In genomic region chr11:70815498-70816078, GRCm38 (mm10) we compare ENCODE assay signal across 10 mouse cellular contexts. TPM values are rescaled to one million over a fixed set of nuclear protein-coding genes. Genes with fewer than 3 reads are reported as not detected.
DNase-seq lines count a peak whose midpoint lies in the region; ATAC-seq and TF ChIP-seq lines count a peak whose summit lies in the region.
"Had no signal": no experiment of that assay in that cellular context is flagged by ENCODE, and none has a peak within 500 bp of the region (broad histone marks: within the 10 kb centered on the region; RNA-seq: fewer than 3 reads in every experiment).

No protein-coding gene starts in this region.

- no peak overlapping the region for H3K4me2 ChIP-seq in hindbrain, embryonic 13.5 days
- no peak overlapping the region for H3K4me2 ChIP-seq in stomach, postnatal 0 days (replicated peaks; ENCODE audit: low read depth)
- H3K4me2 ChIP-seq: midbrain, embryonic 12.5 days had no signal

- H3K27ac ChIP-seq in hindbrain, embryonic 10.5 days = no peak overlapping the region
- no peak overlapping the region for H3K27ac ChIP-seq in hindbrain, embryonic 13.5 days
- no peak overlapping the region for H3K27ac ChIP-seq in stomach, postnatal 0 days (replicated peaks)
- H3K27ac ChIP-seq: midbrain, embryonic 12.5 days had no signal

- TF ChIP-seq CTCF in G1E (IDR thresholded peaks at IDR 0.05; ENCODE audit: low read depth, low read length) = peak; percentile 86
- peak; percentile 88 for TF ChIP-seq CTCF in stomach, postnatal 0 days (IDR thresholded peaks at IDR 0.05; ENCODE audit: low read depth)

- H3K4me1 ChIP-seq in hindbrain, embryonic 10.5 days (replicated peaks) = no peaks in the 10 kb centered on the region
- no peaks in the 10 kb centered on the region for H3K4me1 ChIP-seq in hindbrain, embryonic 13.5 days (replicated peaks)
- H3K4me1 ChIP-seq in G1E (ENCODE audit: insufficient read depth, low read depth, low read length) = peaks cover 18% of the 10 kb centered on the region
- no peaks in the 10 kb centered on the region for H3K4me1 ChIP-seq in stomach, postnatal 0 days (replicated peaks; ENCODE audit: control insufficient read depth, insufficient read depth)
- H3K4me1 ChIP-seq: midbrain, embryonic 12.5 days had no signal

- H3K4me3 ChIP-seq in hindbrain, embryonic 10.5 days = no peak overlapping the region
- no peak overlapping the region for H3K4me3 ChIP-seq in hindbrain, embryonic 13.5 days
- H3K4me3 ChIP-seq in G1E (ENCODE audit: low read depth, low read length) = no peak overlapping the region
- no peak overlapping the region for H3K4me3 ChIP-seq in stomach, postnatal 0 days (ENCODE audit: low read depth, low read length)
- H3K4me3 ChIP-seq: erythroblast, embryonic 14.5 days; midbrain, embryonic 12.5 days had no signal

- 32% methylated on average over 6 of the region's 6 CpGs for WGBS in hindbrain, embryonic 10.5 days
- WGBS in hindbrain, embryonic 13.5 days = 31% methylated on average over 6 of the region's 6 CpGs
- 20% methylated on average over 6 of the region's 6 CpGs for WGBS in stomach, postnatal 0 days

- H3K27me3 ChIP-seq in hindbrain, embryonic 10.5 days (ENCODE audit: insufficient read depth, poor library complexity, severe bottlenecking) = no peaks in the 10 kb centered on the region
- no peaks in the 10 kb centered on the region for H3K27me3 ChIP-seq in hindbrain, embryonic 13.5 days
- H3K27me3 ChIP-seq in G1E (ENCODE audit: insufficient read depth, low read length) = peaks cover 33% of the 10 kb centered on the region
- no peaks in the 10 kb centered on the region for H3K27me3 ChIP-seq in stomach, postnatal 0 days (ENCODE audit: control insufficient read depth, insufficient read depth, low read length)
- H3K27me3 ChIP-seq: midbrain, embryonic 12.5 days had no signal

- DNase-seq in hindbrain, embryonic 10.5 days (ENCODE audit: low spot score) = peak; percentile 62
- peak; percentile 27 for DNase-seq in G1E (ENCODE audit: low spot score)
- peak; percentile 21 for DNase-seq in cerebellum, adult 11-12 months
- DNase-seq in gastrocnemius, postnatal 10 days = peak; percentile 34
- peak; percentile 21 to 65 for DNase-seq in layer of hippocampus, adult 8-10 months (ENCODE audit: low spot score in 2 of 2)
- peak; percentile 31 for DNase-seq in stomach, postnatal 0 days (ENCODE audit: low spot score)

- H3K9ac ChIP-seq in hindbrain, embryonic 13.5 days = no peak overlapping the region
- no peak overlapping the region for H3K9ac ChIP-seq in stomach, postnatal 0 days (ENCODE audit: low read length)
- H3K9ac ChIP-seq: midbrain, embryonic 12.5 days had no signal

- no peaks in the 10 kb centered on the region for H3K9me3 ChIP-seq in hindbrain, embryonic 10.5 days
- H3K9me3 ChIP-seq in hindbrain, embryonic 13.5 days = no peaks in the 10 kb centered on the region
- no peaks in the 10 kb centered on the region for H3K9me3 ChIP-seq in G1E (replicated peaks)
- H3K9me3 ChIP-seq in stomach, postnatal 0 days (ENCODE audit: control insufficient read depth, low read length) = no peaks in the 10 kb centered on the region
- H3K9me3 ChIP-seq: midbrain, embryonic 12.5 days had no signal

- TF ChIP-seq EP300 in stomach, postnatal 0 days (optimal IDR thresholded peaks at IDR 0.05) = no peak

- no peak for ATAC-seq in hindbrain, embryonic 13.5 days (ENCODE audit: low FRiP score)
- peak; percentile 15; the same call in 1 of the 2 replicates for ATAC-seq in G1E (ENCODE audit: extremely low read depth, insufficient number of reproducible peaks, low FRiP score, poor library complexity, severe bottlenecking)
- peak; percentile 68 for ATAC-seq in megakaryocyte, adult 5-6 weeks (ENCODE audit: poor library complexity, severe bottlenecking)
- ATAC-seq in stomach, postnatal 0 days (ENCODE audit: low FRiP score, low TSS enrichment) = no peak

- H3K36me3 ChIP-seq in hindbrain, embryonic 10.5 days = no peaks in the 10 kb centered on the region
- no peaks in the 10 kb centered on the region for H3K36me3 ChIP-seq in hindbrain, embryonic 13.5 days
- H3K36me3 ChIP-seq in G1E (replicated peaks) = no peaks in the 10 kb centered on the region
- H3K36me3 ChIP-seq in stomach, postnatal 0 days (ENCODE audit: control insufficient read depth, insufficient read depth, low read length) = no peaks in the 10 kb centered on the region
- H3K36me3 ChIP-seq: midbrain, embryonic 12.5 days had no signal

RNA-seq across cellular contexts. Expression of gene Scimp, which starts 3.2 kb away (rescaled TPM):
- polyA plus RNA-seq in hindbrain, embryonic 10.5 days (2016; fragmentation: Nextera tagmentation; extraction: Ambion mirVana) = not detected in 2 replicates
- 0.30 TPM in 1 of 2 replicates, not detected in the other for polyA plus RNA-seq in hindbrain, embryonic 13.5 days (2015; fragmentation: Nextera tagmentation; extraction: Ambion mirVana)
- not detected in 2 replicates for total RNA-seq in G1E (2014; fragmentation: Nextera tagmentation)
- not detected in 2 replicates for total RNA-seq in G1E (2017)
- polyA plus RNA-seq in G1E (2012) = not detected in 2 replicates
- not detected for total RNA-seq in gastrocnemius, postnatal 10 days (2021)
- 1 to 10 TPM in 1 of 4 experiments, under 1 TPM in 1, not detected in 2; 0.83 to 1.9 TPM for total RNA-seq in layer of hippocampus, adult 8-10 months (2022)
- 0.65 and 2.3 TPM in 2 replicates for total RNA-seq in megakaryocyte, adult 5-6 weeks (2015)
- 2.6 and 3.3 TPM in 2 replicates for total RNA-seq in megakaryocyte, adult 5-6 weeks (2017)
- polyA plus RNA-seq in stomach, postnatal 0 days (2015; fragmentation: Nextera tagmentation; extraction: Ambion mirVana) = 0.57 and 0.63 TPM in 2 replicates
- polyA plus RNA-seq: erythroblast, embryonic 14.5 days; midbrain, embryonic 12.5 days had no signal

RNA-seq across cellular contexts. Expression of gene Rabep1, which starts 29.0 kb away (rescaled TPM):
- 32.5 and 41.7 TPM in 2 replicates for polyA plus RNA-seq in hindbrain, embryonic 10.5 days (2016; fragmentation: Nextera tagmentation; extraction: Ambion mirVana)
- polyA plus RNA-seq in hindbrain, embryonic 13.5 days (2015; fragmentation: Nextera tagmentation; extraction: Ambion mirVana) = 83.1 and 87.5 TPM in 2 replicates
- total RNA-seq in G1E (2014; fragmentation: Nextera tagmentation) = 48.0 and 50.1 TPM in 2 replicates
- total RNA-seq in G1E (2017) = 80.6 and 111 TPM in 2 replicates
- 18.1 and 22.9 TPM in 2 replicates for polyA plus RNA-seq in G1E (2012)
- 10 to 100 TPM; 27.5 to 30.4 TPM for total RNA-seq in gastrocnemius, postnatal 10 days (2021)
- total RNA-seq in layer of hippocampus, adult 8-10 months (2022) = 100 to 1,000 TPM; 114 to 117 (median 116) TPM
- 18.6 and 18.9 TPM in 2 replicates for total RNA-seq in megakaryocyte, adult 5-6 weeks (2015)
- total RNA-seq in megakaryocyte, adult 5-6 weeks (2017) = 47.8 and 55.9 TPM in 2 replicates
- polyA plus RNA-seq in stomach, postnatal 0 days (2015; fragmentation: Nextera tagmentation; extraction: Ambion mirVana) = 15.1 and 17.5 TPM in 2 replicates

RNA-seq across cellular contexts. Expression of gene Zfp3, which starts 51.6 kb away (rescaled TPM):
- 7.2 and 8.1 TPM in 2 replicates for polyA plus RNA-seq in hindbrain, embryonic 10.5 days (2016; fragmentation: Nextera tagmentation; extraction: Ambion mirVana)
- 14.2 and 15.0 TPM in 2 replicates for polyA plus RNA-seq in hindbrain, embryonic 13.5 days (2015; fragmentation: Nextera tagmentation; extraction: Ambion mirVana)
- total RNA-seq in G1E (2014; fragmentation: Nextera tagmentation) = 12.8 TPM in 2 replicates
- total RNA-seq in G1E (2017) = 5.4 and 5.6 TPM in 2 replicates
- polyA plus RNA-seq in G1E (2012) = 2.6 and 2.8 TPM in 2 replicates
- 10 to 100 TPM; 11.6 to 12.4 TPM for total RNA-seq in gastrocnemius, postnatal 10 days (2021)
- 10 to 100 TPM; 20.4 to 23.8 (median 22.2) TPM for total RNA-seq in layer of hippocampus, adult 8-10 months (2022)
- 1.9 and 4.8 TPM in 2 replicates for total RNA-seq in megakaryocyte, adult 5-6 weeks (2015)
- total RNA-seq in megakaryocyte, adult 5-6 weeks (2017) = 2.1 and 2.8 TPM in 2 replicates
- polyA plus RNA-seq in stomach, postnatal 0 days (2015; fragmentation: Nextera tagmentation; extraction: Ambion mirVana) = 3.4 and 3.8 TPM in 2 replicates

Comparison
In these comparisons a context has a peak if more than half of its experiments do, and no peak if none do; other contexts are left out.
1. ATAC-seq: peak in G1E (single experiment) and megakaryocyte, adult 5-6 weeks (single experiment); none in hindbrain, embryonic 13.5 days (single experiment) and stomach, postnatal 0 days (single experiment).
2. Peak in every context shown above with its lines, with median percentiles within 50 percentile points of each other: DNase-seq.